In genomic region chr4:105474765-105475560, GRCm38 (mm10) we compare ENCODE assay signal across 9 mouse cellular contexts.
A peak's percentile ranks its signal among the peaks of the same experiment; 100 is the strongest.
DNase-seq lines count a peak whose midpoint lies in the region; ATAC-seq lines count a peak whose summit lies in the region.
"Had no signal": no experiment of that assay in that cellular context is flagged by ENCODE, and none has a peak within 500 bp of the region (broad histone marks: within the 10 kb centered on the region; RNA-seq: fewer than 3 reads in every experiment).

No protein-coding gene starts in this region.

- peak; percentile 64; the same call in 1 of the 2 replicates for ATAC-seq in intestine, embryonic 14.5 days (replicated peaks; ENCODE audit: low FRiP score, low TSS enrichment, low read depth)
- ATAC-seq in intestine, embryonic 15.5 days: no peak
- peak; percentile 95 for ATAC-seq in neural tube, embryonic 12.5 days (ENCODE audit: low FRiP score, low read depth)
- ATAC-seq in monocyte, adult 5-6 weeks (replicated peaks; ENCODE audit: insufficient number of reproducible peaks, low FRiP score, low TSS enrichment, poor library complexity, severe bottlenecking): no peak
- ATAC-seq in heart, embryonic 12.5 days (ENCODE audit: insufficient number of reproducible peaks, low FRiP score): no peak

- 31% methylated on average over 11 of the region's 11 CpGs for WGBS in intestine, embryonic 14.5 days
- WGBS in intestine, embryonic 15.5 days: 35% methylated on average over 11 of the region's 11 CpGs
- 19% methylated on average over 11 of the region's 11 CpGs for WGBS in neural tube, embryonic 12.5 days
- WGBS in heart, embryonic 12.5 days: 35% methylated on average over 11 of the region's 11 CpGs

- 0 out of 2 replicates have a peak, but pooled peaks cover 3% of the 10 kb centered on the region for H3K4me1 ChIP-seq in intestine, embryonic 14.5 days (replicated peaks; ENCODE audit: control insufficient read depth, insufficient read depth, low read length)
- H3K4me1 ChIP-seq in intestine, embryonic 15.5 days (replicated peaks): 0 out of 2 replicates have a peak, but pooled peaks cover 2% of the 10 kb centered on the region
- H3K4me1 ChIP-seq in neural tube, embryonic 12.5 days: peaks cover 16% of the 10 kb centered on the region
- peaks cover 10% of the 10 kb centered on the region; the same call in 1 of the 2 replicates for H3K4me1 ChIP-seq in heart, embryonic 12.5 days (replicated peaks)
- H3K4me1 ChIP-seq: liver, embryonic 15.5 days had no signal

- no peak overlapping the region for H3K4me3 ChIP-seq in intestine, embryonic 14.5 days (ENCODE audit: low read depth, low read length)
- H3K4me3 ChIP-seq in intestine, embryonic 15.5 days (replicated peaks): no peak overlapping the region
- no peak overlapping the region for H3K4me3 ChIP-seq in neural tube, embryonic 12.5 days
- no peak overlapping the region for H3K4me3 ChIP-seq in heart, embryonic 12.5 days
- H3K4me3 ChIP-seq: liver, embryonic 15.5 days had no signal

- DNase-seq in intestine, embryonic 14.5 days (ENCODE audit: low spot score): peak; percentile 56
- peak; percentile 20 to 45 for DNase-seq in frontal cortex, postnatal 14 days (ENCODE audit: low spot score in 2 of 2)
- peak; percentile 31 to 39 for DNase-seq in layer of hippocampus, postnatal 36 days
- no peak for DNase-seq in gastrocnemius, adult 8-10 months (ENCODE audit: low spot score in 2 of 2)

- H3K36me3 ChIP-seq in intestine, embryonic 14.5 days (ENCODE audit: control insufficient read depth, insufficient read depth, low read length): no peaks in the 10 kb centered on the region
- H3K36me3 ChIP-seq in intestine, embryonic 15.5 days: no peaks in the 10 kb centered on the region
- H3K36me3 ChIP-seq in neural tube, embryonic 12.5 days: no peaks in the 10 kb centered on the region
- no peaks in the 10 kb centered on the region for H3K36me3 ChIP-seq in heart, embryonic 12.5 days
- H3K36me3 ChIP-seq: liver, embryonic 15.5 days had no signal

- H3K9me3 ChIP-seq in intestine, embryonic 14.5 days (ENCODE audit: control insufficient read depth, low read length): no peaks in the 10 kb centered on the region
- H3K9me3 ChIP-seq in intestine, embryonic 15.5 days: no peaks in the 10 kb centered on the region
- H3K9me3 ChIP-seq in neural tube, embryonic 12.5 days: no peaks in the 10 kb centered on the region
- no peaks in the 10 kb centered on the region for H3K9me3 ChIP-seq in heart, embryonic 12.5 days (replicated peaks)
- H3K9me3 ChIP-seq: liver, embryonic 15.5 days had no signal

- no peak overlapping the region for H3K9ac ChIP-seq in intestine, embryonic 14.5 days (ENCODE audit: low read length)
- no peak overlapping the region for H3K9ac ChIP-seq in intestine, embryonic 15.5 days
- H3K9ac ChIP-seq in neural tube, embryonic 12.5 days: no peak overlapping the region
- no peak overlapping the region for H3K9ac ChIP-seq in heart, embryonic 12.5 days
- H3K9ac ChIP-seq: liver, embryonic 15.5 days had no signal

- no peaks in the 10 kb centered on the region for H3K27me3 ChIP-seq in intestine, embryonic 14.5 days (replicated peaks; ENCODE audit: control insufficient read depth, insufficient read depth, low read length)
- no peaks in the 10 kb centered on the region for H3K27me3 ChIP-seq in intestine, embryonic 15.5 days (replicated peaks)
- H3K27me3 ChIP-seq in neural tube, embryonic 12.5 days (replicated peaks): no peaks in the 10 kb centered on the region
- peaks cover 9% of the 10 kb centered on the region for H3K27me3 ChIP-seq in heart, embryonic 12.5 days (replicated peaks)
- H3K27me3 ChIP-seq: liver, embryonic 15.5 days had no signal

- no peak overlapping the region for H3K4me2 ChIP-seq in intestine, embryonic 14.5 days (ENCODE audit: low read length)
- H3K4me2 ChIP-seq in intestine, embryonic 15.5 days (replicated peaks): no peak overlapping the region
- no peak overlapping the region for H3K4me2 ChIP-seq in neural tube, embryonic 12.5 days (replicated peaks)
- no peak overlapping the region for H3K4me2 ChIP-seq in heart, embryonic 12.5 days
- H3K4me2 ChIP-seq: liver, embryonic 15.5 days had no signal

- H3K27ac ChIP-seq in intestine, embryonic 14.5 days (ENCODE audit: low read depth): no peak overlapping the region
- H3K27ac ChIP-seq in intestine, embryonic 15.5 days: no peak overlapping the region
- no peak overlapping the region for H3K27ac ChIP-seq in neural tube, embryonic 12.5 days
- no peak overlapping the region for H3K27ac ChIP-seq in heart, embryonic 12.5 days (ENCODE audit: poor library complexity, severe bottlenecking)
- H3K27ac ChIP-seq: liver, embryonic 15.5 days had no signal

Comparison
In these comparisons a context has a peak if more than half of its experiments do, and no peak if none do; other contexts are left out.
1. ATAC-seq: peak in intestine, embryonic 14.5 days (single experiment) and neural tube, embryonic 12.5 days (single experiment); none in intestine, embryonic 15.5 days (single experiment), monocyte, adult 5-6 weeks (single experiment) and heart, embryonic 12.5 days (single experiment).
2. DNase-seq: peak in intestine, embryonic 14.5 days (single experiment), frontal cortex, postnatal 14 days (2 of 2) and layer of hippocampus, postnatal 36 days (2 of 2); none in gastrocnemius, adult 8-10 months (0 of 2).